Mouse (Mus musculus) embryo, embryonic 10.5 days (tissue): ENCODE results near the gene Cped1.
A peak's percentile ranks its signal among the peaks of the same experiment; 100 is the strongest.
"Not testable (repeated sequence)": the region's sequence is repeated elsewhere in the genome, so short reads cannot be mapped to it uniquely, and the experiment has no call there.

ENCODE experiments used
- DNase-seq: peaks from one replicate; pipeline ENCODE4 v3.0.0-alpha.2; 2015; ENCODE audit warnings: low spot score

The Cped1 gene

DNA sequence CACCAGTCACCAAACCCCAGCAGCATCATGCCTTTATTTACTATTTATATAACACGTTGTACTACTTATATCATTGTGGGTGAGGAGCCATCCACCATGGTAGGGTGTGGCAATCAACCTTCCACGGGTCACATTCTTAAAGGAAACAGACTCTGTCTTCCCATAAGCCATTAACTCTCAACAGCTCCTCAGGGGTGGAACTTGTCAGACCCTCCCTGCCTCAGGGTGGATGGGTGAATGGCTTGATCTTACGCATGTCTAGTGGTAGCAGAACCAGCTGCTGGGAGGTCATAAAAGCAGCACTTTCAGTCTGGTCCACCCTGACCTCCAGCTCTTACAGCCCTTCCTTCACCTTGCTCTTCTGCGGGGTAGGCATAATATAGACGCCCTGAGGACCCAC is 100.3 kb downstream of the Cped1 start:
- DNase-seq, result no peak

DNA sequence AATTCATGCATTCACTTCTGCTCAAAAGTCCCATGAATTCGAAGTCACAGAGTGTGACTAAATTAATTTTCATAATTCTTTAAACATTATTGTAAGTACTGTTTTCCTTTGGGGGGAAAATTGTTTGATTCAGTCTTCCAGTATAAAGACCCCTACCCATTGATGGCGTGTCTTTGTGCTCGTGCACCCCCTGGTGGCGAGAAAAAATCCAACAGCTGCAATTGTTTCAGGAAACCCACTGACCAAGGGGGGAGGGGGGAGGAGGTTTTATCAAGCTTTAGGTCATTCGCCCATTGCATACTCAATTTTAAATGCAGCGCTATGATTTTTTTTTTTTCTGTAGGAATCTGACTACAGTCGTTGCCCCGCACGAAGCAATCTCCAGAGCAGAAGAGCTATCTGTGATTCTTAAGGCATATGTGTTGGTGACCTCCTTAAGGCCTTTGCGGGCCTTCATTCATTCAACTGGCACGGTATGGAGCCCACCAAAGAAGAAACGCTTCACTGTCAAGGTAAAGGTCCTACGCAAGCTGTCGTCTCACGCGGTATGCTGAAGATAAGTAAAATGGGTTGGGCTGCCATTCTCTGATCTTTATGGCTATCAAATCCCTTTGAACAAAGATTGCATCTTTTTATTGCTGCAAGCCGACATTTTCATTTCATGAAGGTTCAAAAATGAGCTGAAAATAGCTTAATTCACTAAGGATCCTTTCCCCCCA is 102.8 kb downstream of the Cped1 start:
- DNase-seq, result peak; percentile 86

DNA sequence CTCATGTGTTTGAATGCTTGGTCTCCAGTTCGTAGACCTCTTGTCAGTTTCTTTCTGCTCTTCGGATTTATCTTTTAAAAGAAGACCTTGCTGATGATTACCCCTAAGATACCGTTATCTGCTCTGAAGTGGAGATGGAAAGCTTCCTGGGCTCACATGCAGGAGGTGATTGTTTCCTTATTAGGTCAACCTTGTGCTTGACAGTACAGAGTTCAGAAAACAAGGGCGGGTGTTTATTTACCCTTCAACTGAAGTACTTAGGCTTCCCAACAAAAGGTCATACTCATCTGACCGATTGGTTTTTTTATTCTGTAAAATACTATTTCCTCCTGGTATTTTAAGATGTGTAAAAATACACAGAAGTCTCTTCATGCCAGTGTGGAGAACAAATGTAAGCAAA is 106.1 kb downstream of the Cped1 start:
- no peak for DNase-seq

DNA sequence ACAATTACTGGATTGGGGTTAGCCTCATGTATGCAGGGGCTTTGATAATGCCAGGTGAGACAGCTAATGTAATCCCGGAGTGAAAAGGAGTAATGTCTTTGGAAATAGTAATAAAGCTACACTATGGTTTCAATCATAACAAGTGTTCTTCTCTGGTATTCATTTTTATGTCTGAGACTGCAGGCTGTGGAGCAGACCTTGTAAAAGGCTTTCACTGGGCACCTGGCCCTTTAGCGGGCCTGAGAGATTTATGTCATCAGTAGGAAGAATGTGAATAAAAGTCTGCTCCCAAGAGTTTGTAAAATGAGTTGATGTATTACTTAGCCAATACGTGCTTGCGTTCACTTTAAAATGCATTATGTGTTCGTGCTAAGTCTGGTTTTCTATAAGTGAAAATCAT is 108.1 kb downstream of the Cped1 start:
- DNase-seq, result no peak

DNA sequence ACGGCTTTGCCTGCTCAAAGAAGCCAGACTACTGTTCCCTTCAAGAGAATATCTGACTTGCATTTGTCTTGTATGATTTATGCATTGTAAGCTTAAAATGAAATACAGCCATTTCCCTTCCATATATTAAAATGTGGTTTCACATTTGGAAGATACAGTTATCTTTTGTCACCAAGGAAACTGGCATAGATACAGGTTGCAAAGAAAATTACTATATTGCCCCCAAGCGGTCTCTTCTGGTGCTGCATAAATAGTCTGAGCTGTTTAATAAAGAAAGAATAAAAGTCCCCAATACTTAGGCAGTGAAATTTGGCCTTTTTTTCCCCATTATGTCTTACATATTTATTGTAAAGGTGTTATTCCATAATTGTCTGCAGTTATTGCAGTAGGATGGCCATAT is 112.0 kb downstream of the Cped1 start:
- DNase-seq, result peak; percentile 75

DNA sequence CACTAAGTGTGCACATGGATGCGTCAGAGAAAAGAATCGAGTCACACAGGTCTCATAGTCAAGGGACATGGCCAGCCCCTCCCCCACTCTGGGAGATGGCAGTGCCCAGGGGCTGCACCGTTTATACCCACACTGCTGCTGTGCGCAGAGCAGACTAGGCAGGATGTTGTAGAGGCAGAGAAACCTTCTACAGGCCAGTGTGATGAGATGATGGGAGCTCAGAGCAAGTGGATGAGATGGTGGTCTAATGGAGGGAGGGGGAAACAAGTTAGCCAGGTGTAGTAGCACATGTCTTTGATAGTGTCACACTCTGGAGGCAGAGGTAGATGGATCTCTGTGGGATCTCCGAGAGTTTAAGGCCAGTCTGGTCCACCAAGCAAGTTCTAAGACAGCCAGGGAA is 114.1 kb downstream of the Cped1 start:
- no peak for DNase-seq

DNA sequence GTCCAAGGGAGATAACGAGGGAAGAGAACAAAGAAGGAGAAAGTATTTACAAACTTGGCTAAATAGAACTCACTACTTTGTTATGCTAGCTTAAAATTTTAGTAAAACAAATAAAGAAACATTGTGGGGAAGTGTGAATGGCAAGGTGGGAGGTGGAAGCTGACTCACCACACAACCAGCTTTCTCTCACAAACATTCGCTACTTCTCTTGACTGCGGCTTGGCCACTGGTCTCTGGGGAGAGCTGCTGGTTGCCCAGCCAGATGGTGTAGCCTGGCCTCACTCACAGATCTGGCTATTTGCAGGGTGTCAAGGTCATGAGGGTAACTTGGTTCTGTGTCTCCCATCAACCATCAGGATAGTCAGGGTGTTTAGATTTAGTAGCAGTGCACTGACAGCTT is 116.2 kb downstream of the Cped1 start:
- no peak for DNase-seq

DNA sequence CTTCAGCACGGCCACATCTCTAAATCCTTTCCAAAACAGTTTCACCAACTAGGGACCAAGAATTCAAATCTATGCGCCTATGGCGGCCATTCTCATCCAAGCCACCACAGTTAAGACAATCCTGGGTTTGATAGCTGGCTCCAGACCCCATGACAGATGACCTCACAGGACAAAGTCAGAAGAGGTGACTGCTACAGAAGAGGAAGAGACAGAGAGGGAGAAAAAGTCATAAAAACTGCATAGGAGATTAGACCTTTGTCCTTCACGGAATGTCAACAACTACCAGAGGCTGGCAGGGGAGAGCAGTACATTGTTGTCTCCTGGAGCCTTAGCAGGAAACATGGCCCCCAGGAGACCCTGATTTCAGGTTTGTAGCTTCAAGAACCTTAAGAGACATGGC is 117.0 kb downstream of the Cped1 start:
- no peak for DNase-seq

DNA sequence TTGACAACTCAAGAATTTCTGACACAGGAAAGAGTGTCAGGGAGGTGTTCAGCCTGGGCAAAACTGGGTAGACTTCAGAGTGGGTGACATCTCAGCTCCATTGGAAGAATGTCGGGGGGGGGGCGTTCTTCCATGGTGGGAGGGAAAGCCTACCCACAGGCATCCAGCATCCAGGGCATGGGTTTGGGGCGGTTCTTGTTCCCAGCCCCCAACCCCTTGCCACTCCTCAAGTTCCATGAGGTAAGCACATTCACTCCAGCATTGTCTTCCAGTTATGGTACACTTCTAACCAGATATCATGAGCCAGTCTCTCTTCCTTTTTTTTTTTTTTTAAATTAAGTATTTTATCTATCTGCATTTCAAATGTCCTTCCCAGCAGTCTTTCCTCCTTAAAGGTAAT is 118.0 kb downstream of the Cped1 start:
- no peak for DNase-seq

DNA sequence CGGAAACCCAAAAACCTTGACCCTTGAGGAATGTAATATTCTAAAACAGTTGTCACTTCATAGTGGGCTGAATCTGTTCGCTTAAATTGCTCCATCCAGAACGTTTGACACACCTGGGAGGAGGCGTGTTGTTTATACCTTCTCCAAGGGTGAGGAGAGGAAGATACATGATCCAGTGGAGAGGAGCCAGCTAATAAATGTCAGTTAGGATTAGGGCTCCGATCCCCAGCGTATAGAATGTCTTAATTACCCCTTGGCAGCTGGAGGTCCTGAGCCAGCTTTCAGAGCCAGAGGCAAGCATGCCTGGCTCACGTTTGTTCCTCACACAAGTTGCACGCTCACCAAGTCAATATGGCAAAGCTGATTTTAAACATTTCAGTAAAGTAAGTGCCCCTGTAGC is 118.5 kb downstream of the Cped1 start:
- DNase-seq, result peak; percentile 43

DNA sequence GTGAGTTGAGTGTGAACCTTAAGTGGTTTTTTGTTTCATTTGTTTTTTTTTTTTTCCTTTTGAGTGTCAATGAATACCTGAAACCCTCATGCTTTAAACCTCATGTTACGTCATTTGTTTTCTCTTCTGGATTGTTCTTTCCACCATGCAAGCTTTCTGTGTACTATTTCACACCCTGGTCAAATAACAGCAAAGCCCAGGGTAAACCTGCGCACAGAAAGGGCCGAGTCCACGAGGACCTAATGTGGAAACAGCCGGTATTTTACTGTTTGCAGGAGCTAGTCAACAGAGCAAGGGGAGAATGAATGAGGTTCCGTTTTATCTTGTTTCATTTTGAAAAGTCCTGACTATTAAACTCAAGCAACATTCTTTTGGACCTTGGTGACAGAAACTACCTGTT is 128.4 kb downstream of the Cped1 start:
- DNase-seq, result no peak

DNA sequence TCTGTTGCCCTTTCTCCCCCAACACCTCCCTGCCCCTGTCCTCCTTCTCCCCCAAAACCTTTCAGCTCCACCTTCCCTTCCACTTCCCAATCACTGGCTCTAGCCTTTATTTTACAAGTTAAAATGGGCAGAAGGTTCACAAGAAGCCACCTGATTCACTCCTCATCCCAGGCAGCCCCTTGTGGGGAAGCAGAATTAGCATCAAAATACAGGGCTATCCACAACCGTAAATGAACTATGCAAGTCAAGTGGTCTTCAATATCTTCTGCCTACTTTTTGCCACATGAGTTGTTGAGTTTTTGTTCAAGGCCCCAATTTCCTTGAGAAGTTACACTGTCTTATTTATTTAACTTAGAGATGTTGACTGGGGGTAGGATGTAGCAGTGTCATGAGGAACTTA is 131.0 kb downstream of the Cped1 start:
- no peak for DNase-seq

DNA sequence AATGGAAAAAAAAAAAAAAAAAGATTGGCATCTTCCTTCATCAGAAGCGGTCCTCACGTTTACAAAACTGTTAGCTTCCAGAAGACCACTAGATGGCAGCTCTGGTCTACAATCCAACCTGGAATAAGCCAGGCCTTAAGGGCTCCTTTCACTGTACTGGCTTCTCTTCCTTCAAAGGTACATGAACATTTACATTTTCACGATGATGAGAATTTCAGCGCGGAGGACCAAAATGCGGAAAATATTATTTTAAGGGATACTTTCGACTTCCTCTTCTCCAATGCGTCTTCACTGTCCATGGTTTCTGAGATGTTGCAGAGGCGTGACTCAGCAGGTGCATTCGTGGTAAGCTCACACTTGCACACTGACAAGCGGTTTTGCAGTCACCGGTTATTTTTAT is 136.4 kb downstream of the Cped1 start:
- DNase-seq, result peak; percentile 87

DNA sequence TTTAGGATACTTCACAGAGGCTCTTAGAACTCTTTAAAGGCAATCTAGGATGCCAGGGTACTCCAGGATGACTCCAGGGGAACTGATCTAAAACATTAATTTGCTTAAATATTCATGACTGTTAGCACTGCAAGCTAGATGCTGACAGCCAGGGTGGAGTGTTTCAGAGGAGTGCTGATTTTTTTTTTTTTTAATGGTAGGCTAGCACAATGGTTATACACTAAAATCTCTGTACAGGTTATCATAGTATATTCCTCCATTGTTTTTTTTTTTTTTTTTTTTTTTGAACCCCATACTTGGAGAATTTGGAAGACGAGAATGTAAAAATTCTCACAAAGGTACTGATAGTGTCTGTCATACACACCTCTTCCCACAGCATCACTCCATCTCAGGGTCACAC is 137.0 kb downstream of the Cped1 start:
- DNase-seq, result no peak

DNA sequence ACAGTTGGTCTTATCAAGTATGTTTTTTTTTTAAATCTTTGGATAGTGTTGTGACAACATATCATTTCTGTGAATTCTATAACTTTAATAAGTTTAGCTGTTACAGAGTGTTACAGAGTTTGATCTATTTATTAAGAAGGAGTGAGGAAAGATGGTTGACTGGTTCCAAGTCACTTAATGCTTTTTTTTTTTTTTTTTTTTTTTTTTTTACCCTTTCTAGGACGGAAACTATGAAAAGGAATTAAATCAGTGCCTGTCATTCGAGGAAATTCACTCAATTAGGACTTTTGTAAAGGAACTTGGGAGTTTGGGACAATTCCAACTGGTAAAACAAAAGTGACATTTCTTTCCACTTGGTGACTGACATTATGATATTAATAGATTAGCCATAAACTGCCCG is 137.6 kb downstream of the Cped1 start:
- DNase-seq, result no peak

DNA sequence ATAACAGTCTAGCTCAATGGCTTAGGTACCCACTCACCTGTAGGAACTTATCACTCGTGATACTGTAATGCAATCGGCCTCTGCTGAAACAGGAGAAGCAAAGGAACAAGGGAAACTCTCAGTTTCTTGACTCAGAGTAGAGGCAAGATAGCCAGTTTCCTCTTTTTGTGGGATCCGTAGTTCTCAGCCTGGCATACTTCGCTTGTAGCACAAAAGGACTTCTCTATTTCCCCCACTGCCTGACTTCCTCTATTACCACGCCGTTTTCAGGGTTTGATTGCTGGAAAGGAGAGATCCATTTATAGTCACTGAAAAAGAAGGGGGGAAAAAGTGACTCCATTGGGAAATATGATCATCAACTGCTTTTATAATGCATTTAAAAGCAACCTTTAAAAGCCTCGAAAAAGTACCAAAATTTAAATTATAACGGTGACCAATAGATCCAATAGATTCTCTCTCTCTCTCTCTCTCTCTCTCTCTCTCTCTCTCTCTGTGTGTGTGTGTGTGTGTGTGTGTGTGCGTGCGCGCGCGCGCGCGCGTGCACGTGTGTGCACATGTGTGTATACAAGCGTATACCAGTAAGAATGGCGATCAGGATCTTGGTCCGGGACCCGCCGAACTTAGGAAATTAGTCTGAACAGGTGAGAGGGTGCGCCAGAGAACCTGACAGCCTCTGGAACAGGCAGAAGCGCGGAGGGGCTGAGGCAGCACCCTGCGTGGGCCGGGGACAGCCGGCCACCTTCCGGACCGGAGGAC is 139.0 kb downstream of the Cped1 start:
- DNase-seq, result not testable (repeated sequence)

DNA sequence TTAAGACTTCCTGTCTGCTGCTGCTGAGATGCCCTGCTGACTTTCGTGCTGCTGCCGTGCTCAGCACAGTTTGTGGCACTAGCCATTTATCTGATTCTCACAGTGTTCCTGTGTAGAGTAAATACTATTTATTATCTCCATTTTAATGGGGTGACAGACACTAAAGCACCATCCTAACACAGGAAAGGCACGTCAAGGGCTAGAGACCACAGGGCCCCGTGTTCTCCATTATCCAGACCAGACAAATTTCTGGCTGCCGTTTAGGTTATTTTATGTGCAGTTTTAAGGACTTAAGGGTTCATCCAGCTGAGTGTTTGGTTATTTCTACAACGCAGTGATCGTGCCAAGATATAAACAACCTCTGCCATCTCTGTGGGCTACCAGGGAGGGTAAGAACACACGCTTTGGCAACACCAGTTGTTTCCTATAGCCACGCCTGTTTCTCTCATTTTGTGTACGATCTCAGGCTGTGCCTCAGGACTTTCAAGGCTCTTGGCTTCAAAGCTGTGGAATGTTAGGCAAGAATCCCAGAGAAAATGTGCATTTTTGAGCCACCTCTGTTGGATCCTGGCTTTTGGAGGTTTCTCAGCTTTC is 149.4 kb downstream of the Cped1 start:
- no peak for DNase-seq

DNA sequence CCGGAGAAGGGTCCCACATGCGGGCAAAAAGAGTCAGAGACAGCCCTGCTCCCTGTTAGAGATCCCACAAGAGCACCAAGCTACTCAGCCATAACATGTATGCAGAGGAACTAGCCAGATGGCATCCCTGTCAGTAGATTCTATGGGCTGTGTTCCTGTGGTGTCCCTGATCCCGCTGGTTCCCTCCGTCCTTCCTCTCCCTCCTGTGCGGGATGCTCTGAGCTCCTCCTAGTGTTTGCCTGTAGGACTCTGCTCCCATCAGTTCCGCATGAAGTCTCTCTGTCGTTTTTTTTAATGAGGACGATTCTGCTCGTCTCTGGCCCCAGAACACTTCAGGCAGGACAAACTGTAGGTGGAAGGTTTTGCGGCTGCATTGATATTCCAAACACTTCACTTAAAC is 151.1 kb downstream of the Cped1 start:
- no peak for DNase-seq

DNA sequence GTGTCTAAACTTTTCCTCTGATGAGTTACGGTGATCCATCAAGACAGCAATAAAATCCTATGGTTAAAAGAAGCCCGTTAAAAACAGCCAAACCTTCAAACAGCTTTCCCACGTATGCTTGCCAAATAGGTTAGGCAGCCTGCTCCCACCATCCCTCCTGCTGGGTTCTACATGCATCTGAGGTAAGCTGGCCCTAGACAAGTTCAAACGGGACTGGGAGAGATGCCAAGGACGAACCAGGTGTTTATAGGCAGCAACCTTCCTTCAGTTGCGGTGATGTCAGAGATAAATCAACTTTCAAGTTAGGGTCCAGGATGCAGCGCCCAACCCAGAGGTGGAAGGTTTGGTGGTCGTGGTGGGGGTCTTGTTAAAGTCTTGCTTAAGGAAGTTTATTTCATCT is 155.1 kb downstream of the Cped1 start:
- no peak for DNase-seq

DNA sequence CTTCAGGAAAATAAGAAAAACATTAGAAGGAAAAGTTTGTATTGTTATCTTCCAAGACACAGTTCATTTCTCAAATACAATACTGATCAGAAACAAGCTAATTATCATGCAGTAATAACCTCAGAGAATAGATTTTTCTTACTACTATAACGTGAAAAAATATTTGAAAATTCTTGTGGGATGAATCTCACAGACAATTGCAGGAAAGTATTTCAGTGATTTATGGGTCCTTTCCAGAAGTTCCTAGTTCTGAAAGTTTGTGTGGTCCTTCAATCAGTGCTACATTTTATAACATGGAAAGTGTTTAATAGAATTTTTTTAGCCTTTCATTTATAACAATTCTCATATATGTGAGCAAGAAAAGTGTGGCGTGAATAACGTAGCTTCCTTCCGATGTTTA is 161.5 kb downstream of the Cped1 start:
- no peak for DNase-seq

DNA sequence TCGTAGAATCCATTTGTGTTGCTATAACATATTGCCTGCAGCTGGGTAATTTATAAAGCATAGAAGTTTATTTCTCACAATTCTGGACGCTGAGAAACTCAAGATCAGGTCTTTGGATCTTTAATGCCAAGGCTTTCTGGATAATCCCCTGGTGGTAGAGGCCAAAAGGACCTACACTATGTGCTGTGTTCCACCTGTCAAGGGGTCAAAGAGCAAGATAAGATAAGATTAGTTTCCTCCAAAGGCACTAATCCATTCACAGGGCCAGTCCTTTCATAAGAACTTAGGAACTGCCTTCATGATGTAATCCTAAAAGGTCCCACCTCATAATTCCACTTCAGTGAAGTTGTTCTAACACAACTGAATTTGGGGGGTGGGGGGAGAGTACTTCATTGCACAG is 162.8 kb downstream of the Cped1 start:
- no peak for DNase-seq

DNA sequence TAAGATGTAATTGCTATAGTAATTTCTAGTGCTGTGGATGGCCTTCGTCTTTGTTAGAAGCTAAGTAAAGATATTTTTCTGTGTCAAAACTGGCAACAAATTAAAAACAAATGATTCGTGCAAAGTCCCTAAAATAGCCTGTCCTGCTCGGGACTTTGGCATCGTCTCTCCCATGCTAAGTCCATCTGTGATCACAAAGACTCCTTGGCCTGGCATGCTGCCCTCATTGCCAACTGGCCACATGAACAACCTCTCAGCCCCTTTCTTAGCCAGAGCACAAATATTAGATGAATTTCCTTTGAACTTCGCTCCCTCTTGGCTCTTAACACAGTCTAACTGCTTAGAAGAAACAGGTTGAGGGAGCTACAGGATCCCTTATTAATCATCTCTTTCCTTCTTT is 171.7 kb downstream of the Cped1 start:
- DNase-seq, result no peak

DNA sequence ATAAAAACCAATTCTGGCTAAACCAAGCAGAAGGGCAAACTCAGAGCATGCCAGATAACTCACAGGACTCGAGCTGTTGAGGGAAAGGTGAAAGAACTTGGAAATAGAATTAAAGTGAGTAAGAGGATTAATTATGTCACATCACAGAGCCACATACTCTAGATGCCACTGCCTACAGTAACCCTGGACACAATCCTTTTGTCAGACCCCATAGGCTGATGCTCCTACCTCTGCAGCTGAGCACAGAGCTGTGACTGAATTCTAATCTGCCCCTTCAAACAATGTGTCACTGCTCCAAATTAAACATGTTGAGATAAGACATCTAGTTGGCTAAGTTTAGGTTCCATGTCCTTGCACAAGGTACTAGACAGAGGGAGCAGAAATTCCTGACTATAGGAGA is 176.2 kb downstream of the Cped1 start:
- DNase-seq, result no peak

DNA sequence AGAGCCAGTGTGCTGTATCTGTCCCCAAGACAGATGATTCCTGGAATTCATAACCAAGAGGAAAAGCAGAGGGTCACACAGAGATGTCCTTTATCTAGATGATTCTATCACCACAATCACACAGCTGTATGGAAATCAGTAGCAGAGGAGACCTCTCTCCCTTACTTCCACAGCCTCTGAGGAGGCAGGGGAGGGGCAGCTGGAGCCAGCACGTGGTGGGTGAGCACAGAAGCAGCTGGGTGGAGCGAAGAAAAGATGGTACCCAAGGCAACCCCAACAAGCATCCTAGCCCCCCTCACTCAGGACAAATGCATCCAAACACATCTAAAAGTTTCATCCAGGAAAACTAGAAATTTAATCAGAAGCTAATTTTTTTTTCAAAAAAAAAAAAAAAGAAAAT is 182.7 kb downstream of the Cped1 start:
- DNase-seq, result no peak
